Mouse (Mus musculus): ENCODE measurements around the gene Ltb. TPM values are rescaled to one million over a fixed set of nuclear protein-coding genes. Genes with fewer than 3 reads are reported as not detected.

Ltb gene
- total RNA-seq, 2 experiments from 2014 or later = 0.79 to 0.80 TPM

DNA sequence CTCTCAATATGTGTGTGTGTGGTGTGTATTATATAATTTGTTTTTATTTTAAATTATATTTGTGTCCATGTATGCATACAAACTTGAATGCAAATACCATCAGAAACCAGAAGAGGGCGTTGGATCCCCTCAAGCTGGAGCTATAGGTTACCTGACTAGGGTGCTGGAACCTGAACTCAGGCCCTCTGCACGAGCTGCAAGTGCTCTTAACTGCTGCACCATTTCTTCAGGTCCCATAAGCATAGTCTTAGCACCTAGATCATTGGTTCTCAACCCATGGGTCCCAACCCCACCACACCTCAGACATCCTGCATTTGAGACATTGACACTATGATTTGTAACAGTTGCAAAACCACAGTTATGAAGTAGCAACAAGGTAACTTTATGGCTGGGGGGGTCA, 2.5 kb upstream of the Ltb start:
- no peak for DNase-seq (ENCODE audit: low spot score in 2 of 2)

DNA sequence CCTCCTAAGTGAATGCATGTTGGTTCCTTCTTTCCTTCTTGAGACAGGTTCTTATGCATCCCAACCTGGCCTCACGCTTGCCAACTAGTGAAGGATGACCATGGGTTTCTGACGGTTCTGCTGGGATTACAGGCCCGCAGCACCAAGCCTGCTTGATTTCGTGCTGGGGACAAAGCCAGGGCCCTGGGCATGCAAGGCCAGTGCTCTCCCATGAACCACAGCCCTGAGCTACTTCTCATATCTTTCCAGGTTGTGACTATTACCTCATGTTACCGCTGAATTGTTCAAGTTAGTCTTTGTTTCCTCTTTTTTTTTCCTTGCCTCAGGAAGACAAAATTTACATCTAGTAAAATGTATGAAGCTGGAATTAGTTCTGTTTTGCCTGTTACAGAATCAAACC, 1.3 kb upstream of the Ltb start:
- DNase-seq (ENCODE audit: low spot score in 2 of 2) = no peak

GRCm38 (mm10) chr17:35194844-35195630, 798 bp downstream of the Ltb start:
- no peak for DNase-seq (ENCODE audit: low spot score in 2 of 2)

DNA sequence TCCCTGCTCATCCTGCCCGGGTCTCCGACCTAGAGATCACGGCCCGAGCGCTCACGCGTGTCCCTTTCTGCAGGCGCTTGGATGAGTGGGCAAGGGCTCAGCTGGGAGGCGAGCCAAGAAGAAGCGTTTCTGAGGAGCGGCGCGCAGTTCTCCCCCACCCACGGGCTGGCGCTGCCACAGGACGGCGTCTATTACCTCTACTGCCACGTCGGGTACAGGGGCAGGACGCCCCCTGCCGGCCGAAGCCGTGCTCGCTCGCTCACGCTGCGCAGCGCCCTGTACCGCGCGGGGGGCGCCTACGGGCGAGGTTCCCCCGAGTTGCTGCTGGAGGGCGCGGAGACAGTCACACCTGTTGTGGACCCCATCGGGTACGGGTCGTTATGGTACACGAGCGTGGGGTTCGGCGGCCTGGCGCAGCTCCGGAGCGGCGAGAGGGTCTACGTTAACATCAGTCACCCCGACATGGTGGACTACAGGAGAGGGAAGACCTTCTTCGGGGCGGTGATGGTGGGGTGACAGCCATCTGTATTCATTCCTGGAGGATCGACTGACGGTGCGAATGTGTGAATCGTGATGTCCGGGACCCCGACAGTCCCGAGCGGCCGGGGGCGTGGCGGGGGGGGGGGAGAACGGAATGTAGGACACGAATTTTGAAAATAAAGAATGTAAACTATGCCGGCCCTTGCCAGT, 1.5 kb downstream of the Ltb start:
- DNase-seq (ENCODE audit: low spot score in 2 of 2) = peak; percentile 78 to 83

DNA sequence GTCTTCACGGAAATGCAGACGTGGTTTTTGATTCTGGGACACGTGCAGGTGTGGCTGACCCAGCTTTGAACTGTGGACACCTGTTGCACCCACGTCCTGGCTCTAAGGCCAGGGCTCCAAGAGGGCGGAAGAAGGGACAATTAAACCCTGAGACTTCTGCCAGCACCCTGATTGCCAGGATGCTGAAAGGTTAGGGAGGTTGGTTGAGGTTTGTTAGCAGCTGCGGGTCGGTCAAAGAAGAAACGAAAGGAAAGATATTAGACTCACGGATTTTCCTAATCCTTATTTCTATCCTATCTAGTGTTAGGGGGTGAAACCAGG, 2.0 kb downstream of the Ltb start:
- no peak for DNase-seq (ENCODE audit: low spot score in 2 of 2)

DNA sequence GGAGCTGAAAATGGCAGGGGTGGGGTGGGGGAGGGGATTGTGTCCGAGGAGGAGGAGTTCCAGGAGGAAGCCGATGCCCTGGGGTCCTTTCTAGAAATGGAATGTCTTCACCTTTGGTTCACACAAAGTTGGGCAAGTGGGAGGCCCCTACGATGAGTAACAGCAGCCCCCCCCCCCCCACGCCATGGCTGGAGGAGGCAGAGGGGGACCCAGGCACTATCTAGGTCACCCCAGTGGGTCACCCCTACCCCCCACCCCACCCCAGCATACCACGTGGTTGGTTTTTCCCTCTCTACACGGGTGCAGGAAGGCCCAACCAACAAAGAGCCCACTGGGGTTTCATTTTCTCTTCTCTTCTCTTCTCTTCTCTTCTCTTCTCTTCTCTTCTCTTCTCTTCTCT, 2.9 kb downstream of the Ltb start:
- no peak for DNase-seq (ENCODE audit: low spot score in 2 of 2)

DNA sequence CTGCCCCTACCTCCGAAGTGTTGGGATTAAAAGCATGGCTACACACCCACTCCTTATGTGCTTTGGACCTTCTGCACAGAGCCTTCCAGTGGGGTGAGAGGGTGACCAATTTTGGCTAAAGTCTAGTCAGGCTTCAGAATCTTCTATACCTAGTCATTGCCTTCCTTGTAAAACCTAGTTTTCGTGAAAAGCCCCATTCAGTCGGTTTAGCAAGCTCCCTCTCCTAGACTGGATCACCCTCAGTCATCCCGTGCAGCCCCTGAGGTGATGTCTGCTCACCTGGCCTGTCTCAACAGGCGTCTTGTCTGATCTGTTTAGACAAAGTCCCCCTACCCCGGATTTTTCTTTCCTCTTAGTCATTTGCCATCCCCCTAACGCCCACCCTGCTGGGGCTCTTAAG, 3.8 kb downstream of the Ltb start:
- DNase-seq (ENCODE audit: low spot score in 2 of 2) = no peak

GRCm38 (mm10) chr17:35198946-35199345, 4.7 kb downstream of the Ltb start:
- no peak for DNase-seq (ENCODE audit: low spot score in 2 of 2)

DNA sequence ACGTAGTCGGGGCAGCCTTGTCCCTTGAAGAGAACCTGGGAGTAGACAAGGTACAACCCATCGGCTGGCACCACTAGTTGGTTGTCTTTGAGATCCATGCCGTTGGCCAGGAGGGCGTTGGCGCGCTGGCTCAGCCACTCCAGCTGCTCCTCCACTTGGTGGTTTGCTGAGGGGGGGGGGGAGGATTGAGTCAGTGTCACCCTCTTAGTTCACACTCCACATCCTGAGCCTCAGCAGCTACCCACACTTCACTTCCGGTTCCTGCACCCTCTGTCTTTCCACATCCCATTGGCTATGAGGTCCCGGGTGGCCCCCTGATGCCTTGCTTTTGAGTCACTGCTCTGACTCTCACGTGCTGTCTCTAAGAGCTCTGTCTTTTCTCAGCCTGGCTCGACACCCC, 6.2 kb downstream of the Ltb start:
- no peak for DNase-seq (ENCODE audit: low spot score in 2 of 2)

- no peak for DNase-seq (ENCODE audit: low spot score in 2 of 2)
These were observed 6.9 kb downstream of the Ltb start for GRCm38 (mm10) chr17:35201128-35201527.

GRCm38 (mm10) chr17:35201787-35202186, 7.5 kb downstream of the Ltb start, which contains the start of gene Tnf:
Gene Tnf, minus strand, starts transcription at chr17:35202007.
- no peak for DNase-seq (ENCODE audit: low spot score in 2 of 2)

DNA sequence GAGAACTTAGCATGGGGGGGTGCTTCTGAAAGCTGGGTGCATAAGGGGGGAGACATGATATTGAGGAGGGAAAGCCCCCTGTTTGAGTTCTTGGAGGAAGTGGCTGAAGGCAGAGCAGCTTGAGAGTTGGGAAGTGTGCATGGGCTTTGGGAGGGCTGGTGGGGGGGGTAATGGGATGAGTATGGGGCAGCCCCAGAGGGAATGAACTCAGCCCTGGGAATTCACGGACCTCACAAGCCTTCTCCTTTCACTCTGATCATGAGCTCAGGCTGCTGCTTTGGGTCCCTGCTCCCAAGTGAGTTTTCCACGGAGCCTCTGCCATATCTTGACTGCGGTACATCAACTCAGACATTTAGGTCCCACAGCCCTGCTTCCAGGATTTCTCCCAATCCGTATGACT, 8.2 kb downstream of the Ltb start:
- no peak for DNase-seq (ENCODE audit: low spot score in 2 of 2)

GRCm38 (mm10) chr17:35204494-35205379, 10.5 kb downstream of the Ltb start, which contains the start of gene Lta:
Gene Lta, minus strand, starts transcription at chr17:35205351.
- DNase-seq (ENCODE audit: low spot score in 2 of 2) = no peak

- DNase-seq (ENCODE audit: low spot score in 2 of 2) = no peak
These were observed 11.1 kb downstream of the Ltb start for GRCm38 (mm10) chr17:35205380-35205769.

- no peak for DNase-seq (ENCODE audit: low spot score in 2 of 2)
These were observed 15.7 kb downstream of the Ltb start for GRCm38 (mm10) chr17:35209785-35210535.

GRCm38 (mm10) chr17:35210593-35210992, 16.4 kb downstream of the Ltb start:
- no peak for DNase-seq (ENCODE audit: low spot score in 2 of 2)

GRCm38 (mm10) chr17:35213071-35213470, 18.8 kb downstream of the Ltb start:
- no peak for DNase-seq (ENCODE audit: low spot score in 2 of 2)

GRCm38 (mm10) chr17:35218516-35219193, 24.4 kb downstream of the Ltb start:
- DNase-seq (ENCODE audit: low spot score in 2 of 2) = no peak

GRCm38 (mm10) chr17:35219601-35220041, 25.4 kb downstream of the Ltb start:
- no peak for DNase-seq (ENCODE audit: low spot score in 2 of 2)

DNA sequence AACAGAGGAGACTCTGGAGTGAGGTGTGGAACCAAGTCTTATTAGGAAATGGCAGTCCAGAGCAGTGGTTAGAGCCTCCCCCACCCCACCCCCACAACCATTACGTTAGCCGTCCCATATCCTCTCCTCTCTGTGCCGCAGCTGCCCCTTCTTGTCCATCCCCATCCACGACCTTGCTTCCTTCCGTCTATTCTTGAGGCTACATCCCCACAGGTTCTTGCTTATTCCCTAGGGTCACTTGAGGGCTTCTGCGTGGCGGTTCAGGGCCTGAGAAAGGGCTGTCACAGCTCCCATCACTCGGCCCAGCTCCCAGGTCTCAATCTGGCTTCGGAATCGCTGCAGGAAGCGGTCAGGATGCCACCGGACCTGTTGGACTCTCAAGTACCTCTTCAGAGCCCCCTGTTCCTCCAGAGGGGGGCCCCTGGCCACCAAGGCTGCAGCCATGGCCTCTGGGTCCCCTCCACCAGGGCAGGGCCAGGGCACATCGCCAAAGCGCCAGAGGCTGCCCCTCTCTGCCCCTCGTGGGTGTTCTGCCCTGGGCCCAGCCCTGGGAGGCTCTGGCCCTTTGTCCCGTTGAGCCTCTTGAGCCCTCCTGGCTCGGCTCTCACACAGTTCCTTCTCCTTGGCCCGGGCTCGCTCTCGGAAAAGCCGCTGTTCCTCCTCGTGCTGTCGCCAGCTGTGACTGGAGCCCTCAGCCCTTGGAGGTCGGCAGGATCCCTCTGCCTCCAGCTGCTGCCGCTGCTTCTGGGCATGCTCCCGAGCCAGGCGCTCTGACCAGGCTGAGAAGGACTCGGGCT, 26.1 kb downstream of the Ltb start, which contains the start of gene Gm16181:
TSS of gene Gm16181 (plus strand) at position 679 of the 797 bp plus-strand sequence.
- DNase-seq (ENCODE audit: low spot score in 2 of 2) = no peak
